Mouse (Mus musculus): ENCODE measurements at regions not wholly inside any gene's neighbourhood (a gene's known extent, or its start where the extent isn't known, plus 50 kb on each side); places are given as distances from the start of the nearest gene placed in this dataset.
"Not testable (repeated sequence)": the region's sequence is repeated elsewhere in the genome, so short reads cannot be mapped to it uniquely, and the experiment has no call there.

GRCm38 (mm10) chr6:68736068-68736467, 1200.5 kb upstream of the Tacstd2 start:
- no peaks in the 10 kb centered on the region for H3K4me1 ChIP-seq (ENCODE audit: control insufficient read depth, insufficient read depth, low read length)
- no peaks in the 10 kb centered on the region for H3K27me3 ChIP-seq (ENCODE audit: control insufficient read depth, insufficient read depth, low read length)

GRCm38 (mm10) chr6:68711084-68711483, 1175.5 kb upstream of the Tacstd2 start:
- H3K4me2 ChIP-seq (ENCODE audit: low read depth, severe bottlenecking); H3K36me3 ChIP-seq (ENCODE audit: control insufficient read depth, insufficient read depth, low read length); H3K27ac ChIP-seq (replicated peaks; ENCODE audit: low read depth, low read length); ATAC-seq (ENCODE audit: insufficient number of reproducible peaks, low FRiP score, low TSS enrichment, low read depth); H3K27me3 ChIP-seq (ENCODE audit: control insufficient read depth, insufficient read depth, low read length); H3K4me1 ChIP-seq (ENCODE audit: control insufficient read depth, insufficient read depth, low read length); DNase-seq (ENCODE audit: low spot score); H3K9ac ChIP-seq (ENCODE audit: low read length); H3K4me3 ChIP-seq (ENCODE audit: low read depth, low read length); H3K9me3 ChIP-seq (ENCODE audit: control insufficient read depth, low read length): not testable (repeated sequence)
- WGBS = 91% methylated on average over 1 of the region's 1 CpGs

More at GRCm38 (mm10) chr6:68736068-68736467, 1200.5 kb upstream of the Tacstd2 start:
- no peaks in the 10 kb centered on the region for H3K36me3 ChIP-seq (ENCODE audit: control insufficient read depth, insufficient read depth, low read length)
- no peak overlapping the region for H3K4me2 ChIP-seq (ENCODE audit: low read depth, severe bottlenecking)
- no peak overlapping the region for H3K9ac ChIP-seq (ENCODE audit: low read length)
- no peak overlapping the region for H3K4me3 ChIP-seq (ENCODE audit: low read depth, low read length)
- ATAC-seq (ENCODE audit: insufficient number of reproducible peaks, low FRiP score, low TSS enrichment, low read depth) (no peak), DNase-seq (ENCODE audit: low spot score) (no peak)
- no peak overlapping the region for H3K27ac ChIP-seq (replicated peaks; ENCODE audit: low read depth, low read length)
- H3K9me3 ChIP-seq (ENCODE audit: control insufficient read depth, low read length) = no peaks in the 10 kb centered on the region

GRCm38 (mm10) chr6:68704291-68704800, 1168.8 kb upstream of the Tacstd2 start:
- not testable (repeated sequence) for DNase-seq (ENCODE audit: low spot score); H3K36me3 ChIP-seq (ENCODE audit: control insufficient read depth, insufficient read depth, low read length); H3K9me3 ChIP-seq (ENCODE audit: control insufficient read depth, low read length); H3K9ac ChIP-seq (ENCODE audit: low read length); H3K27ac ChIP-seq (replicated peaks; ENCODE audit: low read depth, low read length); H3K4me3 ChIP-seq (ENCODE audit: low read depth, low read length); H3K4me1 ChIP-seq (ENCODE audit: control insufficient read depth, insufficient read depth, low read length); ATAC-seq (ENCODE audit: insufficient number of reproducible peaks, low FRiP score, low TSS enrichment, low read depth); H3K4me2 ChIP-seq (ENCODE audit: low read depth, severe bottlenecking); H3K27me3 ChIP-seq (ENCODE audit: control insufficient read depth, insufficient read depth, low read length)

- not testable (repeated sequence) for H3K4me2 ChIP-seq (ENCODE audit: low read depth, severe bottlenecking); ATAC-seq (ENCODE audit: insufficient number of reproducible peaks, low FRiP score, low TSS enrichment, low read depth); H3K4me3 ChIP-seq (ENCODE audit: low read depth, low read length); H3K27me3 ChIP-seq (ENCODE audit: control insufficient read depth, insufficient read depth, low read length); H3K9me3 ChIP-seq (ENCODE audit: control insufficient read depth, low read length); DNase-seq (ENCODE audit: low spot score); H3K4me1 ChIP-seq (ENCODE audit: control insufficient read depth, insufficient read depth, low read length); H3K9ac ChIP-seq (ENCODE audit: low read length); H3K36me3 ChIP-seq (ENCODE audit: control insufficient read depth, insufficient read depth, low read length); H3K27ac ChIP-seq (replicated peaks; ENCODE audit: low read depth, low read length)
Measured at GRCm38 (mm10) chr6:68680792-68681110, 1145.2 kb upstream of the Tacstd2 start.

GRCm38 (mm10) chr6:68680099-68680791, 1144.6 kb upstream of the Tacstd2 start:
- 85% methylated on average over 3 of the region's 3 CpGs for whole genome bisulfite sequencing
- H3K4me1 ChIP-seq (ENCODE audit: control insufficient read depth, insufficient read depth, low read length) = no peaks in the 10 kb centered on the region
- H3K9ac ChIP-seq (ENCODE audit: low read length) = no peak overlapping the region
- no peak overlapping the region for H3K4me2 ChIP-seq (ENCODE audit: low read depth, severe bottlenecking)
- no peaks in the 10 kb centered on the region for H3K9me3 ChIP-seq (ENCODE audit: control insufficient read depth, low read length)
- no peak overlapping the region for H3K27ac ChIP-seq (replicated peaks; ENCODE audit: low read depth, low read length)
- H3K27me3 ChIP-seq (ENCODE audit: control insufficient read depth, insufficient read depth, low read length) = no peaks in the 10 kb centered on the region
- H3K36me3 ChIP-seq (ENCODE audit: control insufficient read depth, insufficient read depth, low read length) = no peaks in the 10 kb centered on the region
- H3K4me3 ChIP-seq (ENCODE audit: low read depth, low read length) = no peak overlapping the region
- ATAC-seq (ENCODE audit: insufficient number of reproducible peaks, low FRiP score, low TSS enrichment, low read depth) = no peak
- no peak for DNase-seq (ENCODE audit: low spot score)

- not testable (repeated sequence) for ATAC-seq (ENCODE audit: insufficient number of reproducible peaks, low FRiP score, low TSS enrichment, low read depth); H3K4me1 ChIP-seq (ENCODE audit: control insufficient read depth, insufficient read depth, low read length); H3K27me3 ChIP-seq (ENCODE audit: control insufficient read depth, insufficient read depth, low read length); H3K27ac ChIP-seq (replicated peaks; ENCODE audit: low read depth, low read length); H3K4me2 ChIP-seq (ENCODE audit: low read depth, severe bottlenecking); H3K9me3 ChIP-seq (ENCODE audit: control insufficient read depth, low read length); H3K36me3 ChIP-seq (ENCODE audit: control insufficient read depth, insufficient read depth, low read length); H3K9ac ChIP-seq (ENCODE audit: low read length); H3K4me3 ChIP-seq (ENCODE audit: low read depth, low read length)
- DNase-seq (ENCODE audit: low spot score) = peak; percentile 72
- 5% methylated on average over 10 of the region's 10 CpGs for WGBS
Measured at GRCm38 (mm10) chr6:68668433-68668832, 1132.8 kb upstream of the Tacstd2 start.

- H3K9me3 ChIP-seq (ENCODE audit: control insufficient read depth, low read length); H3K4me3 ChIP-seq (ENCODE audit: low read depth, low read length); H3K36me3 ChIP-seq (ENCODE audit: control insufficient read depth, insufficient read depth, low read length); H3K27ac ChIP-seq (replicated peaks; ENCODE audit: low read depth, low read length); DNase-seq (ENCODE audit: low spot score); H3K27me3 ChIP-seq (ENCODE audit: control insufficient read depth, insufficient read depth, low read length); H3K4me2 ChIP-seq (ENCODE audit: low read depth, severe bottlenecking); H3K4me1 ChIP-seq (ENCODE audit: control insufficient read depth, insufficient read depth, low read length); H3K9ac ChIP-seq (ENCODE audit: low read length); ATAC-seq (ENCODE audit: insufficient number of reproducible peaks, low FRiP score, low TSS enrichment, low read depth): not testable (repeated sequence)
Measured at GRCm38 (mm10) chr6:68632309-68632708, 1096.7 kb upstream of the Tacstd2 start.

GRCm38 (mm10) chr6:68631787-68632186, 1096.2 kb upstream of the Tacstd2 start:
- H3K27ac ChIP-seq (replicated peaks; ENCODE audit: low read depth, low read length) = no peak overlapping the region
- H3K9ac ChIP-seq (ENCODE audit: low read length) = no peak overlapping the region
- no peaks in the 10 kb centered on the region for H3K36me3 ChIP-seq (ENCODE audit: control insufficient read depth, insufficient read depth, low read length)
- WGBS = 88% methylated on average over 1 of the region's 1 CpGs
- H3K27me3 ChIP-seq (ENCODE audit: control insufficient read depth, insufficient read depth, low read length) = no peaks in the 10 kb centered on the region
- ATAC-seq (ENCODE audit: insufficient number of reproducible peaks, low FRiP score, low TSS enrichment, low read depth) (no peak), DNase-seq (ENCODE audit: low spot score) (no peak)
- no peaks in the 10 kb centered on the region for H3K4me1 ChIP-seq (ENCODE audit: control insufficient read depth, insufficient read depth, low read length)
- no peak overlapping the region for H3K4me2 ChIP-seq (ENCODE audit: low read depth, severe bottlenecking)
- H3K9me3 ChIP-seq (ENCODE audit: control insufficient read depth, low read length) = no peaks in the 10 kb centered on the region
- no peak overlapping the region for H3K4me3 ChIP-seq (ENCODE audit: low read depth, low read length)

GRCm38 (mm10) chr6:68606033-68606432, 1070.4 kb upstream of the Tacstd2 start:
- Histone ChIP-seq H3K27me3 (ENCODE audit: control insufficient read depth, insufficient read depth, low read length) (no peaks in the 10 kb centered on the region), H3K36me3 (ENCODE audit: control insufficient read depth, insufficient read depth, low read length) (no peaks in the 10 kb centered on the region), H3K27ac (replicated peaks; ENCODE audit: low read depth, low read length) (no peak overlapping the region), H3K9ac (ENCODE audit: low read length) (no peak overlapping the region), H3K9me3 (ENCODE audit: control insufficient read depth, low read length) (no peaks in the 10 kb centered on the region), H3K4me3 (ENCODE audit: low read depth, low read length) (no peak overlapping the region), H3K4me2 (ENCODE audit: low read depth, severe bottlenecking) (no peak overlapping the region), H3K4me1 (ENCODE audit: control insufficient read depth, insufficient read depth, low read length) (no peaks in the 10 kb centered on the region)
- WGBS = 78% methylated on average over 2 of the region's 2 CpGs
- no peak for DNase-seq (ENCODE audit: low spot score)
- no peak for ATAC-seq (ENCODE audit: insufficient number of reproducible peaks, low FRiP score, low TSS enrichment, low read depth)

Measured in limb, embryonic 11.5 days (tissue).